Mouse (Mus musculus) hindbrain, embryonic 16.5 days (tissue): ENCODE measurements around the gene Ccdc152. TPM values are rescaled to one million over a fixed set of nuclear protein-coding genes. Genes with fewer than 3 reads are reported as not detected.

ENCODE experiments used
- ATAC-seq: fragments of 200-750 bp; cut with Nextera tagmentation; 2 replicates; pipeline ENCODE4 v1.8.0; 2017; ENCODE audit warnings: moderate TSS enrichment, moderate library complexity
- H3K27ac ChIP-seq: fragments of 300-500 bp; sonication (generic); 2 replicates; pipeline ENCODE4 v1.5.1; 2014; ENCODE audit warnings: low read depth, mild to moderate bottlenecking, control low read depth, low read length, moderate library complexity
- H3K27me3 ChIP-seq: fragments of 300-500 bp; sonication (generic); replicated peaks from 2 replicates; pipeline ENCODE4 v1.6.1; 2014; ENCODE audit warnings: low read length; ENCODE audit not compliant: control insufficient read depth, insufficient read depth
- H3K36me3 ChIP-seq: fragments of 300-500 bp; sonication (generic); 2 replicates; pipeline ENCODE4 v1.6.1; 2014; ENCODE audit warnings: mild to moderate bottlenecking, low read length, moderate library complexity, mixed read lengths; ENCODE audit not compliant: control insufficient read depth, insufficient read depth
- H3K4me1 ChIP-seq: fragments of 300-500 bp; sonication (generic); 2 replicates; pipeline ENCODE4 v1.6.1; 2014; ENCODE audit warnings: low read depth, low read length; ENCODE audit not compliant: control insufficient read depth, insufficient read depth
- H3K4me2 ChIP-seq: fragments of 300-500 bp; sonication (generic); 2 replicates; pipeline ENCODE4 v1.6.1; 2014; ENCODE audit warnings: mild to moderate bottlenecking, low read length, control low read depth, moderate library complexity
- H3K4me3 ChIP-seq: fragments of 300-500 bp; sonication (generic); 2 replicates; pipeline ENCODE4 v1.5.1; 2014; ENCODE audit warnings: mild to moderate bottlenecking, low read length, control low read depth, moderate library complexity
- H3K9ac ChIP-seq: fragments of 300-500 bp; sonication (generic); 2 replicates; pipeline ENCODE4 v1.6.1; 2014; ENCODE audit warnings: low read depth, mild to moderate bottlenecking, control low read depth, low read length, moderate library complexity
- H3K9me3 ChIP-seq: fragments of 300-500 bp; sonication (generic); 2 replicates; pipeline ENCODE4 v1.6.1; 2014; ENCODE audit warnings: mild to moderate bottlenecking, low read length, moderate library complexity; ENCODE audit not compliant: control insufficient read depth
- WGBS: fragments of 180-500 bp; shearing (Covaris S2); extraction: QIAGEN DNeasy Blood & Tissue Kit; methylation state at CpG from one replicate; pipeline ENCODE4 v1.1.7; 2014; 5-methylcytosine and 5-hydroxymethylcytosine counted together
- polyA plus RNA-seq: library from polyadenylated mRNA; unstranded; fragments of >200 nt; fragmentation: Nextera tagmentation; extraction: Ambion mirVana; gene quantifications from 2 replicates; pipeline ENCODE4 v1.2.1, GENCODE M21; 2015

Ccdc152 gene
- 0.25 and 0.27 TPM in 2 replicates for polyA plus RNA-seq

DNA sequence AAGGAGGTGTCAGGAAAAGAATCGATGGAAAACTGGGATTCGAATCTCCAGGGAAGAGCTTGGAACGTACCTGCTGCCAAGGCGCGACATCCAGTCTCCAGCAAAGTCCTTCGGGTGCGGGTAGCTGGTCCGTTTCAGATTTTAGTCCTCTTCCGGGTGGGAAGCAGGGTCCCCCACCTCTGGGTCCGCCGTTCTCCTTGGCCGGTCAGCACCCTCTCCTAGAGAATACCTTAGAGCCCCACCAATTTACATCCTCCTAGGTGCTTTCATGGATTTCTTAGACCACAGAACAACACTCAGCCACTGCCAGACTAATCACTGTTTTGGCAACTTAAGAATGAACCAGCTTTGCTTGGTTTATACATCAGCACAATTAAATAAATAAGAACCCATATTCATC is at the start of gene Ccdc152:
TSS of gene Ccdc152 (minus strand) at position 101 of the 400 bp plus-strand sequence.
- no peaks in the 10 kb centered on the region for H3K27me3 ChIP-seq
- H3K4me1 ChIP-seq = no peaks in the 10 kb centered on the region
- H3K9me3 ChIP-seq = no peaks in the 10 kb centered on the region
- H3K9ac ChIP-seq = no peak within 1 kb of the TSS
- H3K4me2 ChIP-seq = no peak within 1 kb of the TSS
- H3K27ac ChIP-seq = no peak within 1 kb of the TSS
- no peaks in the 10 kb centered on the region for H3K36me3 ChIP-seq
- 95% methylated on average over 12 of the region's 12 CpGs for WGBS
- H3K4me3 ChIP-seq = no peak within 1 kb of the TSS
- no peak for ATAC-seq

DNA sequence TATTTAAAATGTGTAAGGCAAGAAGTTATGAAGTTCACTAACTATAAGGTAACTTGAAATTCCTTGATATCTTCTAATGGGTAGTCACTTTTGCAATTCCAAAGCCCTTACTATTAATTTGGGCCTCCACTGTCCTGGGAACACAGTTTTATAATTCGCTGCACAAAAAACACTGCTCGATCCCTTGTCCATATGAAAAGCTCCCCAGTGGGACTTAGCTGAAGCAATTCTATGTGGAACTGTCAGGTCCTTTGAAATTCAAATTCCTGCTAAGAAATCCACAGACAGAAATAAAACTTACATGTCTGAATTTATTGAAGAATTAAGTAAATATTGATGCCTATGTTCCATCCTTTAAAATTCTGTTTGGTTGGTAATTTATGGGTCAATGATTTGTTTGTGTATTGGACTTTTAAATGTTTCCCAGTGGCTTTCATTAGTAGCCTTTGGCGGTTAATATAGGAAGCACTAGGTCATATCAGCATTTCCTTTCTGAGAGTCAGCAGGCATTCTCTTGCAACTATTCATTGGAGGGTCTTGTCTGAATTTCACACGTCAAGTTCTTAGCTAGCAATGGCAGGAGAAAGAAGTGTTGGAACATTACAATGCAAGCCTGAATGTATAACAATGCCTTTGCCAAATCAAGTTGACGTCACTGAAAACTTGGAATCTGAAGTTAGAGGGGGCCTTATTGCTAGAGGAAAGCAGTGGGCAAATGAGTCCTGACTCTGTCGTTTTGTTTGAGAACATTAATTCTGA is 46.2 kb upstream of the Ccdc152 start:
- ATAC-seq = no peak
- Histone ChIP-seq H3K27ac (no peak overlapping the region), H3K4me2 (no peak overlapping the region), H3K9ac (no peak overlapping the region), H3K4me3 (no peak overlapping the region), H3K36me3 (no peaks in the 10 kb centered on the region), H3K9me3 (no peaks in the 10 kb centered on the region), H3K27me3 (no peaks in the 10 kb centered on the region), H3K4me1 (no peaks in the 10 kb centered on the region)
- 26% methylated on average over 6 of the region's 6 CpGs for WGBS

DNA sequence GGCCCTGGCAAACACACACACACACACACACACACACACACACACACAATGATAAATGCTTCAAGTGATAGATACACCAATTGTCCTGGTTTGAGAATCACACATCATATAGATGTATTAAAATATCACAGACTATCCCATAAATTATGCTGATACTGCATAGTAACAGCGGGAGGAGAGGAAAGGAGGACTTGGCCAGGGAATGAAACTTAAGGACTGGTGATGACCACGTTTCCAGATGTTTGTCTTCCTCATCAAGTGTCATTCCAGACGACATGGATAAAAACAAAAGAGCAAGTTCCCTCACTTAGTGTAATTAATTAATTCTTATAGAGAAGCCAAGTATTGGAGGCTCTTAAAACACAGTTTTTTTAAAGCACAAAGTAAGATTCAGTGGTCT is 43.4 kb upstream of the Ccdc152 start:
- Histone ChIP-seq H3K4me2 (no peak overlapping the region), H3K9me3 (no peaks in the 10 kb centered on the region), H3K9ac (no peak overlapping the region), H3K4me1 (no peaks in the 10 kb centered on the region), H3K27me3 (no peaks in the 10 kb centered on the region), H3K36me3 (no peaks in the 10 kb centered on the region), H3K4me3 (no peak overlapping the region), H3K27ac (no peak overlapping the region)
- ATAC-seq = no peak
- 89% methylated on average over 3 of the region's 3 CpGs for WGBS

GRCm38 (mm10) chr15:3344555-3344954 is 41.2 kb upstream of the Ccdc152 start:
- WGBS = 65% methylated on average over 4 of the region's 4 CpGs

DNA sequence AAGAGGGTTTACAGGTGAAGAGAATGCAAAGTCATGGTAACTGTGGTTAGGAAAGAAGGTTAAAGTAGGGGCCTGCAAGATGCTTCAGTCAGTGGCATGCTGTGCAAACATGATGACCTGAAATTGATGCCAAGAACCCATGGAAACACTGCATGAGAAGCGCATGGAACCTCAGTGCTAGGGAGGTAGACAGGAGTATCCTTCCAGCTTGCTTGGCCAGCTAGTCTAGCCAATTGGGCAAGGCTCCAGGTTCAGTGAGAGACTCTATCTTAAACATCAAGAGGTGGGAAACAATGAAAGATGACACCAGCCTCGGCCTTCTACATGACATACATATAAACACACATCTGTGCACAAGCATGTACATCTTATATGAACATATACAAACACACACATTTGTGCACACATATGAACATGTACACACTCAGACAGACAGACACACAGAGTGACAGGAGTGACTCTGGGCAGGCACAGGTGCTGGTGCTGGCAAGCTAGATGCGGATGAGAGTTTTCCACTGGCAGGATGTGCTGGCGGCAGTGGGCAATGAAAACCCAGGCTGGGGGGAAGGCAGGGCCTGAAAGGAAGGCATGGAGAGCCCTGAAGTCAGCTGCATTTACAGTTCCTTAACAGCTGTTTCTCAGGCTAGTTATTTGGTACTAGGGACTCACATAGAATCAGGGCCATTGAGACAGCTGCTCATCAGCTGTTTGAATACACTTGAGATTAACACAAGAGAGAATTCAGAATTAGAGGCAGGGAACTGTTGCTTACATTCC is 38.7 kb upstream of the Ccdc152 start:
- Histone ChIP-seq H3K4me3 (no peak overlapping the region), H3K9ac (no peak overlapping the region), H3K9me3 (peaks cover 2% of the 10 kb centered on the region; the same call in 1 of the 2 replicates), H3K36me3 (no peaks in the 10 kb centered on the region), H3K4me2 (no peak overlapping the region), H3K27me3 (no peaks in the 10 kb centered on the region), H3K4me1 (no peaks in the 10 kb centered on the region), H3K27ac (no peak overlapping the region)
- 74% methylated on average over 4 of the region's 4 CpGs for WGBS
- peak; percentile 47 for ATAC-seq

More at GRCm38 (mm10) chr15:3344555-3344954, 41.2 kb upstream of the Ccdc152 start:
- peak; percentile 90 for ATAC-seq
- H3K4me2 ChIP-seq = no peak overlapping the region
- no peaks in the 10 kb centered on the region for H3K4me1 ChIP-seq
- H3K27me3 ChIP-seq = no peaks in the 10 kb centered on the region
- no peak overlapping the region for H3K27ac ChIP-seq
- no peaks in the 10 kb centered on the region for H3K9me3 ChIP-seq
- no peak overlapping the region for H3K4me3 ChIP-seq
- no peak overlapping the region for H3K9ac ChIP-seq
- no peaks in the 10 kb centered on the region for H3K36me3 ChIP-seq

- no peak overlapping the region for H3K4me2 ChIP-seq
- WGBS = 85% methylated on average over 3 of the region's 3 CpGs
These were observed 36.5 kb upstream of the Ccdc152 start for GRCm38 (mm10) chr15:3339847-3340246.

GRCm38 (mm10) chr15:3332517-3332916 is 29.2 kb upstream of the Ccdc152 start:
- Histone ChIP-seq H3K4me3 (no peak overlapping the region), H3K4me2 (no peak overlapping the region), H3K36me3 (no peaks in the 10 kb centered on the region), H3K27ac (no peak overlapping the region), H3K9ac (no peak overlapping the region), H3K4me1 (no peaks in the 10 kb centered on the region), H3K27me3 (no peaks in the 10 kb centered on the region), H3K9me3 (peaks cover 2% of the 10 kb centered on the region; the same call in 1 of the 2 replicates)
- WGBS = 93% methylated on average over 4 of the region's 4 CpGs
- no peak for ATAC-seq

More at GRCm38 (mm10) chr15:3339847-3340246, 36.5 kb upstream of the Ccdc152 start:
- Histone ChIP-seq H3K36me3 (no peaks in the 10 kb centered on the region), H3K27me3 (no peaks in the 10 kb centered on the region), H3K9me3 (peaks cover 2% of the 10 kb centered on the region; the same call in 1 of the 2 replicates), H3K4me3 (no peak overlapping the region), H3K4me1 (no peaks in the 10 kb centered on the region), H3K27ac (no peak overlapping the region), H3K9ac (no peak overlapping the region)
- ATAC-seq = no peak

- no peak for ATAC-seq
- H3K27me3 ChIP-seq = no peaks in the 10 kb centered on the region
- H3K9me3 ChIP-seq = no peaks in the 10 kb centered on the region
- WGBS = 62% methylated on average over 2 of the region's 2 CpGs
- H3K4me2 ChIP-seq = no peak overlapping the region
- H3K4me1 ChIP-seq = no peaks in the 10 kb centered on the region
- H3K4me3 ChIP-seq = no peak overlapping the region
- H3K9ac ChIP-seq = no peak overlapping the region
- no peak overlapping the region for H3K27ac ChIP-seq
- no peaks in the 10 kb centered on the region for H3K36me3 ChIP-seq
These were observed 28.5 kb upstream of the Ccdc152 start for GRCm38 (mm10) chr15:3331813-3332212.

- no peak overlapping the region for H3K4me3 ChIP-seq
- H3K4me2 ChIP-seq = no peak overlapping the region
- H3K36me3 ChIP-seq = no peaks in the 10 kb centered on the region
- H3K27ac ChIP-seq = no peak overlapping the region
- no peaks in the 10 kb centered on the region for H3K4me1 ChIP-seq
- ATAC-seq = no peak
- WGBS = 70% methylated on average over 1 of the region's 1 CpGs
- no peak overlapping the region for H3K9ac ChIP-seq
- no peaks in the 10 kb centered on the region for H3K27me3 ChIP-seq
- H3K9me3 ChIP-seq = no peaks in the 10 kb centered on the region
These were observed 27.0 kb upstream of the Ccdc152 start for GRCm38 (mm10) chr15:3330291-3330690.
